Mouse (Mus musculus) ES-Bruce4 (cell line): ENCODE results near the gene Qsox1.

Experiments used
- CTCF ChIP-seq: IDR thresholded peaks from one replicate; pipeline ENCODE4 v1.8.1; 2011; ENCODE audit warnings: low read depth, low read length
- EP300 ChIP-seq: IDR thresholded peaks from 2 replicates; pipeline ENCODE4 v1.6.1; 2011; ENCODE audit warnings: low read depth, low read length; ENCODE audit not compliant: insufficient read depth

GRCm38 (mm10) chr1:155782382-155782781, 30.3 kb downstream of the Qsox1 start:
- TF ChIP-seq EP300 (no peak), CTCF (no peak)
